Mouse (Mus musculus): ENCODE measurements around the gene Nckap5.
A peak's percentile ranks its signal among the peaks of the same experiment; 100 is the strongest.

Gene Nckap5

DNA sequence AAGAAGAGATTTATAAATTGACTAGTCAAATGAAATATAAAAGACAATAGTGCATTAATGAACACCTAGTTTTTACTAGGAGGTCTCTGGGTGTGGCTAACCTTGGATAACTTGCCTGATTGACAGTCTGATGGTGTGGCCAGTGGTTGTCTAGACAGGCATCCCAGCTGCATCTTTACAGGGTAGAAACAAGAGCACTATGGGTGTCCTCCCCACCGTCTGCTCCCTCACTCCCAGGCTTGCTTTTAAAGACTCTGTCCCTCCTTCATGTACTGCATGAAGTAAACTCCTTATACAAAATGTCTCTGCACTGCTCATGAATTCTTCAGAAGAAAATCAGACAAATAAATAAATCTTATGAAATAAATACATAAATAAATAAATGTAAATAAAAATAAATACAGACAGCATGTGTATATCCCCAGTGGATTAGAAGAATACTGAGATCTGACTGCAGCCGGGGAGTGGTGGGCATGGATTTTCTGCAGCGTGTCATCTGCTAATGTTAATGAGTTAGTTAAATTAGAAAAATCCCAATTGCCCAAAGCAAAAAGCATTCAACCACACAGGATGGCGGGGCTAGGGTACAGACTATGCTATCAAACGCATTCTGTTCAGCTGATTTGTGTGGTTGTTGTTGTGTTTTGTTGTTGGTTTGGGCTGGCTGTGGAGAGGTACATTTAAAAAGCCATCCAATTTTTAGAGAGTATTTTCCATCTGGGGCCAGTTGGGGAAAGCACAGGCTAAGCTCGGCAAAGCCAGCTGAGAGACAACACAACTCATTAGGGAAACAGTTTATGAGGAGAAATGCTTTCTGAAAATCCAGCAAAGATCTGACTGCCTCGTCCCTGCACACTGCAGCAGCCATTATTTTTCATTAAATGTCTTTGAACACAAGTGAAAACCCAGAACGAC, 130.3 kb downstream of the Nckap5 start:
- DNase-seq = no peak

DNA sequence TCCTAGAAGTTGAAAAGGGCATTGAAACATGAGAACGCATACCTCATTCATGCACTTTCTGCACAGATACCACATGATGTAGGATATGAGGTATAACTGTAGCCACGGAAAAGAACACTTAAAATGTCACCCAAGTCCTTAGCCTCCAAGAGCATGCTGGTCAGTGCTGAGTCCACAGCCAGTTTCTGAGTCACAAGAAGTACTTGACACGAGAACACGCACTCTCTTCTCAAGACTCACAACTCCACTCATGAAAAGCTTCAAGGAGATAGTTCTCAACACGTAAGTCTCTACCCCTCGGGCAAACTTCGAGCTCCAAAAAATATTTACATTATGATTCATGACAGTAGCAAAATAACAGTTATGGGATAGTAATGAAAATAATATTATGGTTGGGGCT, 137.0 kb downstream of the Nckap5 start:
- no peak for DNase-seq

DNA sequence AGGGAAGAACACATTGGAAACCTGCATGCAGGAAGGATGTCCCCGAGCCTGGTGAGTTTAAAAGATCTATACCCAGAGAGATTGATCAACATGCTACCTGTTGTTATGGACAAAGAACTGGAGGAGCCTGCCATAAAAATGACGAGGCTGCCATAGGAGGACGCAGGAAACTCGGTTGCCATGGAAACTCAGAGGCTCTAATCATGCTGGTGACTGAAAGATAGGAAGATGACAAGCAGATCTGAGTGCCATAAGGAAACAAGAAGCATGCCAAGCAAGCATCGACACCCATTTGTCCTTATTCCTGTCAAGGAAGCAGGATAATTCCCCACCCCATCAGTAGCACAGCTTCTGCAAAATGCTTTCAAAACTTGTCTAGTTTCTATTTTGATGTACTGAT, 142.0 kb downstream of the Nckap5 start:
- DNase-seq = no peak

DNA sequence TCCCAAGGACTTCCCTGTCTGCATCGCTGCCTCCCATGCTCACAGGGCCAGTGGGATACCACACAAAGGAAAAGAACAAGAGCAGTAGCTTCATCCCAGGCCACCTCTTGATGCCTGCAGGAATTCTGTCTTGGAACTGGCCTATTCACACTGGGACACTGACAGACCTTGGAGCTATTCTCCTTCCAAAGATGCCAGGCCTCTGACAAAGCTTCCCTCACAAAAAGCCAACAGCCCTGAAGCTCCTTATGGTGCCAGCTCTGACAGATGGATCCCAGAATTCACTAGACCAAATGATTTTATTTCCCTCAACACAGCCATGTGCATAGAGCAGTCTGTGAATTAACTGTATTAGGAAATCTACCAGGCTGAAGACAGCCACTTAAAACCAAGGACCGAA, 143.9 kb downstream of the Nckap5 start:
- DNase-seq = peak; percentile 91

DNA sequence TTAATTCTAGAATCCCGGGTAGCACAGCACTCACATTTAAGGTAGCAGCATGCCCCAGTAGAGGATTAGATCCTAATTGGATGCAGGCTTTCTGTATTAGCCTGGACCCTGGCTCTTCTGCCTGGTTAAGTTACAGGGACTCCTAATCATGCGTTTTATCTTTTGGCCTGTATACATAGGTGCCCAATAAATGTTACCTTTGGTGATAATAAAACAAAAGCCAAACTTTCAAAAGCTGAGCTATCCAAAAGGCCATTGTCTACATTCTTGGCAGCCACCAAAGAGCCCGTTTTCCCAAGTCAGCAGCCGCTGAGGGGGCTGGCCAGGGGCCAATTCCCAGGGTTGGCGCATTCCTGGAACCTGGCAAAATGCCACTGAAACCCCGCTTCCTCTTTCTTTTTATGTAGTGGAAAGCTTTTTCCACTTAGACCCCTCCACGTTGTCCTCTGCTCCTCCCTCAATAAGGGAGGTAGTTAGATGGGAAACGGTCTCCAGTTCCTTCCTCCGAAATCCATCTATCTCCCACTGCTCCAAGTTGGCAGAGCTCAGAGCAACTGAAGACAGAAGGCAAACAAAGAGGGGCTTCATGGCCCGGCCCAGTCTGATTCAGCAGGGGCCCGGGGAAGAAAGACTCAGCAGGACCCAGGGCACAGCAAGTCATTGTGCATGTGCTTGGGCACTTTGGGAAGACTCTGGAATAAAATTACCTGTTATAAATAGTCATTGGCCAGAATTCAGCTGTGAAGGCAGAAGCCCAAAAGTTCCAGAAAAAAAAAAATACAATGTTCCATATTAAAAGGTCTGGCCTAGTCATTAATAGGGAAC, 146.8 kb downstream of the Nckap5 start:
- peak; percentile 57 for DNase-seq

DNA sequence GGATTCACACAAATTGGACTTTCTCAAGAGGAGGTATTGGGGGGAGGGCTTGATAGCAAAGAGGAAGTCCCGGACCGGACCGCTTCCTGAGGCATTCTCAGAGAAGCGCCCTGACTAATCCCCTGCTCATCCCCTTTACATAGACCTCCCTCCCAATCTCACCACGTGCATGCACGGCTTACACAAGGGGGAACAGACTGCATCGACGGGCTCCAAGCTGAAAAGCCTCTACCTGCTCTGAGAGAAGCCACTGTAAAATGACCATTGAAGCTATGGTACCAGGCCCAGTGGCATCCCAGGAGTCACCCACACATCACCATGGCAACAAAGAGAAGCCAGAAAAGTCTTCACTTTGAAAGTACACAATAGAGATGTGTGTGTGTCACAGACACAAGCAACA, 148.8 kb downstream of the Nckap5 start:
- no peak for DNase-seq

DNA sequence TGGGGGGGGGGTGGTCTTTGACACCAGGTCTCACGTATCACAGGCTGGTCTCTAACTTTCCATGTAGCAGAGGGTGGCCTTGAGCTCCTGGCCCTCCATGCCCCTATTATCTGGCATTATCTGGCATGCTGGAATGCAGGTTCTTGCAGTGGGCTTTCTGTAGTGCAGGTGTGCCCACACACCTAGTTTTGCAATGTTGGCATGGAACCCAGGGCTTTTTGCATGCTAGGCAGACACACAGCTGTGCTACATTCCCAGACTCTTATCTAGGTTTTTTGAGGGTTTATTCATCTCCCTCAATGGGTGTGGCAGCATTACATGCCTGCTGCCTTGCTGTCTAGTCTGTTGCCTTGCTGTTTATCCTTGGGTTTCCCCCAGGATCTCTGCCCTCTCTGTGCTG, 151.3 kb downstream of the Nckap5 start:
- no peak for DNase-seq

DNA sequence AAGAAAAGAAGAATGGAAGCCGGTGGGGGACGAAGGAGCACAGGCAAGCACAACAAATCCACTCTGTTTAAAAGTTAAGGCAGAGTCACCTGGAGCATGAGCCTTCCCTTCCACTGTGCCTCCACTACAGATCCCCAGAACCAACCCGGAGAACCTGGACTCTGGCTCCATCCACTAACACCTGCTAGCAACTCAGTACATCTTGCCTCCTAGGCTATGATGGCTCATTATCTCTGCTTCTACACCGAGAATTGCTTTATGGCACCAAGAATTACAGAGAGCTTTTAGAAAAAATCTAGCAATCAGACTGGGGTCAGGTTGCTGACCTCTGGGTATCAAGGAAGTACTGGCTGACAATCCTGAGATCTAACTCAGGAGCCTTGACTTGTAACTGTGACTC, 153.3 kb downstream of the Nckap5 start:
- no peak for DNase-seq

GRCm38 (mm10) chr1:126676769-126677168, 153.8 kb downstream of the Nckap5 start:
- DNase-seq = no peak

GRCm38 (mm10) chr1:126675142-126675541, 155.5 kb downstream of the Nckap5 start:
- no peak for DNase-seq

DNA sequence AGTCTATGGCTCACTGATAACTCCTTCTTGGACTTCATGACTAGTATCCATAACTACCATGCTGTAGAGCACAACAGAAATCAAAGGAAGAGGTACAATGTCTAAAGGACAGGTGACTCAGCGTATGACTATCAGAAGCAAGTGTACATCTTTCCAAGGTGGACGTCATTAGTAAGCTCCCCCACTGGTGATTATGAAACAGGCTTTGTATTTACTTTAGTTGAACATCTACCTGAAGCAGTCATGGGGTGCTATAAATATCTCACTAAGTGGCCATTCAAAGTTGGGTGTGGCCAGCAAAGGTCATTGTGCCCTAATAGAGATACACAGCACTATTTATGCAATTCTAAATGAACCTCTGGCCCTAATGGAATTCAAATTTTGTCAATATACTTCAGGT, 157.4 kb downstream of the Nckap5 start:
- no peak for DNase-seq

GRCm38 (mm10) chr1:126670507-126670906, 160.1 kb downstream of the Nckap5 start:
- no peak for DNase-seq

GRCm38 (mm10) chr1:126660098-126660999, 170.2 kb downstream of the Nckap5 start:
- no peak for DNase-seq

- no peak for DNase-seq
Measured at GRCm38 (mm10) chr1:126658731-126659130, 171.9 kb downstream of the Nckap5 start.

DNA sequence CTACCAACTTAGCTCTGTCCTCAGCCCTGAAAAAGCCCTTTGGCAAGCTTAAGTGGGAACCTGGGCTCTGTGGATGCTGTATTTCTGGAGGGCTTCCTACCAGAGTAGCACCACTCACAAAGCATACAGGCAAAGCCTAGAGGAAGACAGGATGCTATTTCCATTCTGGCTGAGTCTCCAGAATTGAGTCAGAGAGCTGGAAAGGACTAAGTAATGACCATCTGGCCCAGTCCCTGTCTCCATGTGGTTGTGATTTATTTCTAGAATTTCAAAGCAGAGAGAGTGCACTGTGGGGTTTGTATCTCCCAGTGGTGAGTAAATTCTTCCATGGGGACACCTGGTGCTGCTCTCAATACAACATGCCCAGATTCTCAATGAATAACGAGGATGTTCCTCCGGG, 174.4 kb downstream of the Nckap5 start:
- peak; percentile 83 for DNase-seq

- no peak for DNase-seq
Measured at GRCm38 (mm10) chr1:126652085-126652484, 178.5 kb downstream of the Nckap5 start.

DNA sequence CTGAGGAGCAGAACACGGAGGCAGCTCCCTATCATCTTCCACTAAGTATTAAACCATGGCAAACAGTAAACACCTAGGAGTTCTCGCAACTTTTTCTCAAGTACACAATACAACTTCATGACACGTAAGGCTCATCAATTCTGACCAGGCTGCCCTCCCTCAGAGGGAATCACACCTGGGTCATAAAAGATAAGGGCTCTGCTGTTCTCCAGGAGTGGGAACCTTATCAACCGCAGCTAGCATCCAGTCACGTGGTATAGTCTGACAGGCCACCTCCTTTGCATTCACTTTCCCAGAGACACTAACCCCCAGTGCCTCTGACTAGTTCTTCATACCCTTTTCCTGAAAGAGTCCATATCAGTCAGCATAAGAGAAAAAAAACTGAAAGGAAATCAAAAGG, 179.8 kb downstream of the Nckap5 start:
- DNase-seq = no peak

DNA sequence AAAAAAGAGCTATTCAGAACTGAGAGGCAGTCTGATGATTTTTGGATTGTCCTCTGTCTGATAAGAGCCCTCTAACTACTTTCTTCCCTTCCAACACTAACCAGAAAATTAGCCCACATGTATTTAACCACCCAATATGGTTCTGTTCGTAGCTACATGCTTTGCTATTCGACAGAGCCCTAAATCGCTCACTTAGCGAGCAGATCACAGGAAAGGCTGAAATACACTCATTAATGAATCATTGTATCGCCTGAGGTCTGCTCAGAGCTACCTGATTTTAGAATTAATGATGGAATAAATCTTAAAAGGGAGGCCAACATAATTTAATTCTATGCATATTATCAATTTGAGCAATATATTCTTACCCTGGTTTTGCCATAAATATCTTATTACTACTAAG, 187.8 kb downstream of the Nckap5 start:
- no peak for DNase-seq

DNA sequence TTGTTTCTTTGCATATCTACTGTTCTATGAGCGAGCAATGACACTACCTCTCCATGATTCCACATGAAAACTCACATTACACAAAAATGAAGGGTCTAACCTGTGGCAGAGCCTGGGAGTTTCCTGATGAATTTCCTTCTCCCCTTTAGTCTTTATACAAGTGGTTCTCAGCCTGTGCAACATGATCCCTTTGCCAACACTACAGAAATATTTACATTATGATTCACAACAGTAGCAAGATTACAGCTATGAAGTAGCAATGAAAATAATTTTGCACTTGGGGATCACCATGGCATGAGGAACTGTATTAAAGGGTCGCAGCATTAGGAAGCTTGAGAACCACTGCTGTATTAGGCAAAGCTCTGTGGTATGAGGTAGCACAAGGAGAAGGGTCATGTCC, 191.1 kb downstream of the Nckap5 start:
- no peak for DNase-seq

GRCm38 (mm10) chr1:126637515-126637914, 193.1 kb downstream of the Nckap5 start:
- no peak for DNase-seq

DNA sequence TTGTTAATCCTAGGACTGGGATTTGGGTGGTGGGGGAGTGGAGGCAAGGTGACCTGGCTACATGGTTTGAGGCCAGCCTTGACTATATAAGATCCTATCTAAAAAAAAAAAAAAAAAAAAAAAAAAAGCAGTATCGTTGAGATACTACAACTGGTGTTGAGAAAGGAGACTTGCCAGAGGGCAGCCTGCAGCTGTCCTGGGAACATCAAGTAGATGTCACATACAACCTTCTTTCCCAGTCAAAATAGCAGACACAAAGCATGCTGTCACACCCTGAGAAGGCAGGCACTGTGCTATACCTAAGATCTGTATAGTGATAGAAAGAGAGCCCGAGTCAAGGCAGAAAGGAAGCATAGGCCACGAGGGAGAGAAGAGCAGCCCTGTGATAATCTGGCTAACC, 204.4 kb downstream of the Nckap5 start:
- no peak for DNase-seq

GRCm38 (mm10) chr1:126622036-126622435, 208.6 kb downstream of the Nckap5 start:
- no peak for DNase-seq

DNA sequence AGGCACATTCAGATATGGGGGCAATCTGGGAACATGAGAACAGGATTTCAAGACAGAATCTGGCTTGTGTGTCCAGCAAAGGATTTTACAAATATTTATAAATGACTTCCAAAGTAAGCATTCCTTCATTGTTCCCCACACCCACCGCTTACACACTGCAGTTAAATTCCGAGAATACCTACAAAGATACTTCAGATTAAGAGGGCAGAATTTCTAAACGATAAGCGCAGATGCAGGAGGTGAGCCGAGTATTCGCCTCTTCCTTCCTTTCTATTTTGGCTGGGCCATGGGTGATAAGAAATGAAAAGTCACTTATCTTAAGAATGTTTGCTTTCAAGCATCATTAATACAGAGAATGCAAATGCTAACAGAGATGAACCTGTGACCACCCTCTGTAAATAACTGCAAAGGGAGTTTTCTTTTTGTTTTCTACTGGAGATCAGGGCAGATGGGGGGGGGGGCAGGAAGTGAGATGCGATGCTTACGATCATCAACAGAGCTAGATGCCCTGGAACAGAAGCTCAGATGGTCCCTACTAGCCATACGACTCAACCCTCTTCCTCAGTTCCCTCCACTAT, 213.0 kb downstream of the Nckap5 start:
- no peak for DNase-seq

Data from cerebellum, adult 9-11 months (tissue).